Comparison of ENCODE assay signal across 8 mouse cellular contexts in genomic region chr19:4332653-4333052, GRCm38 (mm10). TPM values are rescaled to one million over a fixed set of nuclear protein-coding genes. Genes with fewer than 3 reads are reported as not detected.
DNase-seq lines count a peak whose midpoint lies in the region; ATAC-seq lines count a peak whose summit lies in the region.

No protein-coding gene starts in this region.

- H3K27ac ChIP-seq in brown adipose tissue, adult 24 weeks (replicated peaks; ENCODE audit: low read depth, low read length): peak overlapping the region; percentile 91
- H3K27ac ChIP-seq in limb, embryonic 13.5 days: peak overlapping the region; percentile 95
- peak overlapping the region; percentile 89 for H3K27ac ChIP-seq in midbrain, embryonic 15.5 days
- peak overlapping the region; percentile 93 for H3K27ac ChIP-seq in stomach, embryonic 14.5 days (ENCODE audit: low read length)

- H3K9me3 ChIP-seq in limb, embryonic 13.5 days: no peaks in the 10 kb centered on the region
- H3K9me3 ChIP-seq in midbrain, embryonic 15.5 days: no peaks in the 10 kb centered on the region
- no peaks in the 10 kb centered on the region for H3K9me3 ChIP-seq in stomach, embryonic 14.5 days (ENCODE audit: control insufficient read depth, low read depth, low read length)

- H3K4me3 ChIP-seq in brown adipose tissue, adult 24 weeks (ENCODE audit: insufficient read depth, low read depth, low read length): peak overlapping the region; percentile 69
- peak overlapping the region; percentile 66 for H3K4me3 ChIP-seq in limb, embryonic 13.5 days
- peak overlapping the region; percentile 53 for H3K4me3 ChIP-seq in midbrain, embryonic 15.5 days
- H3K4me3 ChIP-seq in stomach, embryonic 14.5 days (ENCODE audit: low read depth, low read length): peak overlapping the region; percentile 59

- peaks cover 43% of the 10 kb centered on the region for H3K36me3 ChIP-seq in limb, embryonic 13.5 days
- peaks cover 21% of the 10 kb centered on the region for H3K36me3 ChIP-seq in midbrain, embryonic 15.5 days (replicated peaks)
- H3K36me3 ChIP-seq in stomach, embryonic 14.5 days (ENCODE audit: control insufficient read depth, insufficient read depth, low read length): peaks cover 36% of the 10 kb centered on the region

- peak overlapping the region; percentile 86 for H3K4me2 ChIP-seq in limb, embryonic 13.5 days (replicated peaks)
- peak overlapping the region; percentile 70 for H3K4me2 ChIP-seq in midbrain, embryonic 15.5 days
- H3K4me2 ChIP-seq in stomach, embryonic 14.5 days (replicated peaks; ENCODE audit: low read depth, low read length): peak overlapping the region; percentile 86

- no peaks in the 10 kb centered on the region for H3K27me3 ChIP-seq in limb, embryonic 13.5 days
- no peaks in the 10 kb centered on the region for H3K27me3 ChIP-seq in midbrain, embryonic 15.5 days (replicated peaks)
- H3K27me3 ChIP-seq in stomach, embryonic 14.5 days (ENCODE audit: control insufficient read depth, insufficient read depth, low read length): no peaks in the 10 kb centered on the region

- DNase-seq in cerebellum, adult 11-12 months: peak; percentile 53
- DNase-seq in cerebellum, adult 9-10 months: no peak
- DNase-seq in frontal cortex, postnatal 36 days (ENCODE audit: low spot score in 2 of 2): peak; percentile 51 to 55
- peak; percentile 61 for DNase-seq in kidney, adult 11 months

- H3K4me1 ChIP-seq in brown adipose tissue, adult 24 weeks (ENCODE audit: control insufficient read depth, insufficient read depth, insufficient read length, low read length): 0 out of 2 replicates have a peak, but pooled peaks cover 7% of the 10 kb centered on the region
- peaks cover 30% of the 10 kb centered on the region for H3K4me1 ChIP-seq in limb, embryonic 13.5 days
- peaks cover 36% of the 10 kb centered on the region for H3K4me1 ChIP-seq in midbrain, embryonic 15.5 days
- H3K4me1 ChIP-seq in stomach, embryonic 14.5 days (ENCODE audit: control insufficient read depth, insufficient read depth, low read length): peaks cover 27% of the 10 kb centered on the region

- peak overlapping the region; percentile 83 for H3K9ac ChIP-seq in limb, embryonic 13.5 days
- peak overlapping the region; percentile 56 for H3K9ac ChIP-seq in midbrain, embryonic 15.5 days
- peak overlapping the region; percentile 78 for H3K9ac ChIP-seq in stomach, embryonic 14.5 days (replicated peaks; ENCODE audit: low read depth, low read length)

- no peak for ATAC-seq in limb, embryonic 13.5 days (ENCODE audit: low FRiP score, low read depth)
- ATAC-seq in midbrain, embryonic 15.5 days (replicated peaks): no peak
- ATAC-seq in stomach, embryonic 14.5 days (ENCODE audit: insufficient number of reproducible peaks, insufficient read depth, low FRiP score, low read depth): no peak

- 0% methylated on average over 4 of the region's 4 CpGs for WGBS in limb, embryonic 13.5 days
- whole genome bisulfite sequencing in midbrain, embryonic 15.5 days: 1% methylated on average over 4 of the region's 4 CpGs
- 0% methylated on average over 4 of the region's 4 CpGs for WGBS in stomach, embryonic 14.5 days

RNA-seq across cellular contexts. Expression of gene Grk2, which starts 26.6 kb away (rescaled TPM):
- polyA plus RNA-seq in brown adipose tissue, adult 24 weeks (2012; ENCODE audit: insufficient read depth, insufficient read length, missing spikeins): 30.7 and 35.9 TPM in 2 replicates
- polyA plus RNA-seq in limb, embryonic 13.5 days (2015; fragmentation: Nextera tagmentation; extraction: Ambion mirVana): 16.5 and 18.5 TPM in 2 replicates
- polyA plus RNA-seq in midbrain, embryonic 15.5 days (2015; fragmentation: Nextera tagmentation; extraction: Ambion mirVana): 28.2 and 29.6 TPM in 2 replicates
- polyA plus RNA-seq in stomach, embryonic 14.5 days (2014; fragmentation: Nextera tagmentation; extraction: Ambion mirVana): 18.1 and 18.7 TPM in 2 replicates

RNA-seq across cellular contexts. Expression of gene Ankrd13d, which starts 49.7 kb away (rescaled TPM):
- polyA plus RNA-seq in brown adipose tissue, adult 24 weeks (2012; ENCODE audit: insufficient read depth, insufficient read length, missing spikeins): 0.87 TPM in 1 of 2 replicates, not detected in the other
- polyA plus RNA-seq in limb, embryonic 13.5 days (2015; fragmentation: Nextera tagmentation; extraction: Ambion mirVana): 13.6 and 14.7 TPM in 2 replicates
- 53.9 and 57.1 TPM in 2 replicates for polyA plus RNA-seq in midbrain, embryonic 15.5 days (2015; fragmentation: Nextera tagmentation; extraction: Ambion mirVana)
- 10.4 and 13.0 TPM in 2 replicates for polyA plus RNA-seq in stomach, embryonic 14.5 days (2014; fragmentation: Nextera tagmentation; extraction: Ambion mirVana)
